Mouse (Mus musculus) cerebellum, adult 2 months (tissue): ENCODE results near the gene Cyfip1. TPM values are rescaled to one million over a fixed set of nuclear protein-coding genes. Genes with fewer than 3 reads are reported as not detected.

ENCODE experiments used
- DNase-seq, 2 experiments: peaks; one replicate each; pipeline ENCODE4 v3.0.0; 2021
- H3K27ac ChIP-seq: fragments of 200-500 bp; 2 replicates; pipeline ENCODE4 v1.5.1; 2012; ENCODE audit warnings: low read length, control low read depth, inconsistent platforms; ENCODE audit not compliant: insufficient read depth
- H3K27me3 ChIP-seq: fragments of 200-500 bp; 2 replicates; pipeline ENCODE4 v1.6.1; 2012; ENCODE audit warnings: inconsistent platforms, mild to moderate bottlenecking, low read length, moderate library complexity; ENCODE audit not compliant: control insufficient read depth, insufficient read depth
- H3K4me1 ChIP-seq: fragments of 200-500 bp; 2 replicates; pipeline ENCODE4 v1.6.1; 2011; ENCODE audit warnings: low read length; ENCODE audit not compliant: control insufficient read depth, insufficient read depth
- H3K4me3 ChIP-seq: fragments of 200-500 bp; replicated peaks from 2 replicates; pipeline ENCODE3; 2011; ENCODE audit warnings: mild to moderate bottlenecking, low read depth, low read length, control low read depth; ENCODE audit not compliant: insufficient read depth
- CTCF ChIP-seq: fragments of 200-500 bp; IDR thresholded peaks from 2 replicates; pipeline ENCODE4 v1.5.1; 2011; ENCODE audit warnings: low read depth, mild to moderate bottlenecking, control low read depth, low read length, moderate library complexity, borderline replicate concordance; ENCODE audit not compliant: insufficient read depth
- POLR2A ChIP-seq: fragments of 200-500 bp; IDR thresholded peaks from 2 replicates; pipeline ENCODE4 v1.6.1; 2011; ENCODE audit warnings: low read length, control low read depth, borderline replicate concordance; ENCODE audit not compliant: insufficient read depth
- WGBS: fragments of 180-500 bp; shearing (Covaris S2); methylation state at CpG from one replicate; pipeline ENCODE4 v1.1.7; 2018; 5-methylcytosine and 5-hydroxymethylcytosine counted together
- polyA plus RNA-seq: library from polyadenylated mRNA; depleted of rRNA; stranded (reverse); fragments of >200 nt; gene quantifications from 2 replicates; pipeline ENCODE4 v1.2.3, GENCODE M21; 2012; rRNA removed

Gene Cyfip1
- polyA plus RNA-seq, 1 experiment, result 48.2 TPM

GRCm38 (mm10) chr7:55974429-55974828, 132.9 kb downstream of the Cyfip1 start:
- Histone ChIP-seq H3K27me3 (no peaks in the 10 kb centered on the region), H3K27ac (no peak overlapping the region), H3K4me1 (no peaks in the 10 kb centered on the region), H3K4me3 (no peak overlapping the region)
- DNase-seq, result no peak
- TF ChIP-seq POLR2A, result no peak
- no peak for TF ChIP-seq CTCF
- 97% methylated on average over 2 of the region's 2 CpGs for WGBS

- Histone ChIP-seq H3K4me3 (no peak overlapping the region), H3K27me3 (no peaks in the 10 kb centered on the region), H3K4me1 (no peaks in the 10 kb centered on the region), H3K27ac (no peak overlapping the region)
- TF ChIP-seq CTCF (no peak), POLR2A (no peak)
- no peak for DNase-seq
- 94% methylated on average over 2 of the region's 2 CpGs for WGBS
Measured at GRCm38 (mm10) chr7:55981511-55981910, 140.0 kb downstream of the Cyfip1 start.

Other genes with a start within 250 kb of the Cyfip1 start
- 7.5 and 7.8 TPM in 2 replicates for gene Siglech, start 73.6 kb upstream of the Cyfip1 start, polyA plus RNA-seq
- gene Tubgcp5, start 47.6 kb upstream of the Cyfip1 start, polyA plus RNA-seq, result 26.9 and 30.4 TPM in 2 replicates
- 19.5 and 20.5 TPM in 2 replicates for gene Nipa2, start 120.7 kb downstream of the Cyfip1 start, polyA plus RNA-seq
- gene Nipa1, start 178.2 kb downstream of the Cyfip1 start, polyA plus RNA-seq, result 28.8 and 30.7 TPM in 2 replicates
- 55.4 and 66.0 TPM in 2 replicates for gene Herc2, start 208.5 kb downstream of the Cyfip1 start, polyA plus RNA-seq